Mouse (Mus musculus) MEL (cell line): ENCODE measurements at regions not wholly inside any gene's neighbourhood (a gene's known extent, or its start where the extent isn't known, plus 50 kb on each side); places are given as distances from the start of the nearest gene placed in this dataset.

ENCODE experiments used
- CTCF ChIP-seq, 3 experiments: IDR thresholded peaks in 2 of 3; conservative IDR thresholded peaks in 1 of 3; 2 replicates each; pipeline ENCODE4 v1.5.1; 2011 to 2012; ENCODE audit warnings: low read length in 3 of 3, low read depth in 2 of 3, mild to moderate bottlenecking in 2 of 3, improper control_type of control experiment in 1 of 3, inconsistent platforms in 1 of 3, mixed read lengths in 1 of 3, moderate library complexity in 1 of 3; ENCODE audit not compliant: control insufficient read depth in 1 of 3, insufficient read depth in 1 of 3, poor library complexity in 1 of 3, severe bottlenecking in 1 of 3
- ELF1 ChIP-seq: IDR thresholded peaks from 2 replicates; pipeline ENCODE4 v1.6.1; 2014; ENCODE audit warnings: low read depth, mild to moderate bottlenecking, inconsistent platforms, low read length, improper control_type of control experiment, moderate library complexity
- EP300 ChIP-seq, 2 experiments: IDR thresholded peaks; 2 replicates each; pipeline ENCODE4 v1.6.1; 2011; ENCODE audit warnings: improper control_type of control experiment in 2 of 2, low read length in 2 of 2, low read depth in 1 of 2, mild to moderate bottlenecking in 1 of 2
- GABPA ChIP-seq: IDR thresholded peaks from 2 replicates; pipeline ENCODE4 v1.6.1; 2012; ENCODE audit warnings: low read depth, mild to moderate bottlenecking, inconsistent platforms, low read length, improper control_type of control experiment, moderate library complexity
- HCFC1 ChIP-seq: IDR thresholded peaks from 2 replicates; pipeline ENCODE4 v1.6.1; 2012; ENCODE audit warnings: low read depth, mild to moderate bottlenecking, inconsistent platforms, low read length, improper control_type of control experiment, moderate library complexity
- MAZ ChIP-seq: IDR thresholded peaks from 2 replicates; pipeline ENCODE4 v1.6.1; 2012; ENCODE audit warnings: low read depth, mild to moderate bottlenecking, inconsistent platforms, low read length, improper control_type of control experiment
- MYB ChIP-seq: IDR thresholded peaks from 2 replicates; pipeline ENCODE4 v1.6.1; 2011; ENCODE audit warnings: mild to moderate bottlenecking, low read depth, low read length, improper control_type of control experiment
- MYC ChIP-seq: IDR thresholded peaks from 2 replicates; pipeline ENCODE4 v1.6.1; 2011; ENCODE audit warnings: low read depth, mild to moderate bottlenecking, low read length, improper control_type of control experiment, moderate library complexity
- POLR2A ChIP-seq, 2 experiments: IDR thresholded peaks; 2 replicates each; pipeline ENCODE4 v1.6.1; 2011 to 2012; ENCODE audit warnings: low read length in 2 of 2, mild to moderate bottlenecking in 2 of 2, control low read depth in 1 of 2, improper control_type of control experiment in 1 of 2, low read depth in 1 of 2, moderate library complexity in 1 of 2; ENCODE audit not compliant: control insufficient read depth in 1 of 2, insufficient read depth in 1 of 2, poor library complexity in 1 of 2
- POLR2AphosphoS2 ChIP-seq: IDR thresholded peaks from 2 replicates; pipeline ENCODE4 v1.6.1; 2011; ENCODE audit warnings: low read length, improper control_type of control experiment
- SMC3 ChIP-seq: IDR thresholded peaks from 2 replicates; pipeline ENCODE4 v1.6.1; 2011; ENCODE audit warnings: low read depth, low read length, improper control_type of control experiment
- TAL1 ChIP-seq: IDR thresholded peaks from 2 replicates; pipeline ENCODE4 v1.6.1; 2012; ENCODE audit warnings: mild to moderate bottlenecking, inconsistent platforms, low read length, moderate library complexity, mixed read lengths
- USF1 ChIP-seq: IDR thresholded peaks from 2 replicates; pipeline ENCODE4 v1.6.1; 2014; ENCODE audit warnings: low read depth, mild to moderate bottlenecking, inconsistent platforms, low read length, improper control_type of control experiment, moderate library complexity
- ZC3H11A ChIP-seq: IDR thresholded peaks from 2 replicates; pipeline ENCODE4 v1.6.1; 2012; ENCODE audit warnings: low read depth, mild to moderate bottlenecking, inconsistent platforms, low read length, improper control_type of control experiment

GRCm38 (mm10) chr12:7774127-7774526 is 203.3 kb upstream of the Apob start:
- TF ChIP-seq POLR2A (IDR thresholded peaks at IDR 0.05; ENCODE audit: control insufficient read depth in 1 of 2, insufficient read depth in 1 of 2, low read depth in 1 of 2, low read length in 2 of 2, poor library complexity in 1 of 2) (no peak), ELF1 (no peak), CTCF (IDR thresholded peaks at IDR 0.05 in 2 of 3, conservative IDR thresholded peaks at IDR 0.05 in 1 of 3; ENCODE audit: control insufficient read depth in 1 of 3, insufficient read depth in 1 of 3, low read depth in 2 of 3, low read length in 3 of 3, poor library complexity in 1 of 3, severe bottlenecking in 1 of 3) (no peak), MAZ (no peak), TAL1 (no peak), ZC3H11A (no peak), GABPA (no peak), POLR2AphosphoS2 (no peak), MYC (no peak), SMC3 (no peak), MYB (no peak), EP300 (IDR thresholded peaks at IDR 0.05; ENCODE audit: low read depth in 1 of 2, low read length in 2 of 2) (no peak), USF1 (no peak), HCFC1 (no peak)
